Comparison of ENCODE assay signal across 20 mouse cellular contexts in genomic region chr9:33868666-33869065, GRCm38 (mm10).
"Had no signal": no experiment of that assay in that cellular context is flagged by ENCODE, and none has a peak within 500 bp of the region (broad histone marks: within the 10 kb centered on the region; RNA-seq: fewer than 3 reads in every experiment).

No protein-coding gene starts in this region.

- H3K36me3 ChIP-seq: midbrain, embryonic 10.5 days; midbrain, embryonic 12.5 days; neural tube, embryonic 13.5 days; neural tube, embryonic 15.5 days had no signal

- H3K27ac ChIP-seq: macrophage; midbrain, embryonic 10.5 days; midbrain, embryonic 12.5 days; neural tube, embryonic 13.5 days; neural tube, embryonic 15.5 days had no signal

- ATAC-seq: midbrain, embryonic 16.5 days had no signal

- H3K27me3 ChIP-seq: midbrain, embryonic 12.5 days; neural tube, embryonic 13.5 days; neural tube, embryonic 15.5 days had no signal

- H3K4me3 ChIP-seq: midbrain, embryonic 10.5 days; midbrain, embryonic 12.5 days; myocyte; neural tube, embryonic 13.5 days; neural tube, embryonic 15.5 days had no signal

- DNase-seq: lung, adult 18-20 months; lung, embryonic 14.5 days; lung, postnatal 10 days; lung, postnatal 36 days; midbrain, embryonic 14.5 days; retina, postnatal 1 day; right cerebral cortex, adult 18-20 months; right cerebral cortex, postnatal 25 days; right cerebral cortex, postnatal 4 days; spleen, adult 18-20 months; thymus, adult 18-20 months; thymus, postnatal 14 days; thymus, postnatal 36 days had no signal

- H3K9ac ChIP-seq: lung, embryonic 14.5 days; midbrain, embryonic 12.5 days; neural tube, embryonic 13.5 days; neural tube, embryonic 15.5 days had no signal

- H3K4me1 ChIP-seq: midbrain, embryonic 10.5 days; midbrain, embryonic 12.5 days; neural tube, embryonic 13.5 days; neural tube, embryonic 15.5 days had no signal

- H3K4me2 ChIP-seq: lung, embryonic 14.5 days; midbrain, embryonic 12.5 days; neural tube, embryonic 13.5 days; neural tube, embryonic 15.5 days had no signal

- H3K9me3 ChIP-seq: midbrain, embryonic 10.5 days; midbrain, embryonic 12.5 days; neural tube, embryonic 13.5 days; neural tube, embryonic 15.5 days had no signal
